Mouse (Mus musculus): Measurements from ENCODE around the gene 1700125H20Rik.

1700125H20Rik gene

GRCm38 (mm10) chr11:85177761-85178160 is 7.6 kb downstream of the 1700125H20Rik start:
- CTCF ChIA-PET, result interaction anchor here in 2 of 4 experiments (0.5 to 0.6 kb wide), 2 partner anchors 59 to 204 kb away, joined by 3 read pairs; no protein-coding TSS in a partner anchor
- POLR2A ChIA-PET, result interaction anchor here in 1 of 4 experiments (0.7 kb wide), 1 partner anchor 716 kb away, joined by 3 read pairs; no protein-coding TSS in a partner anchor

GRCm38 (mm10) chr11:85178413-85178812 is 8.2 kb downstream of the 1700125H20Rik start:
- CTCF ChIA-PET, result interaction anchor here in 1 of 4 experiments (0.5 kb wide), 1 partner anchor 58 kb away, joined by 3 read pairs; no protein-coding TSS in a partner anchor
- POLR2A ChIA-PET, result no interaction called here

GRCm38 (mm10) chr11:85182617-85183283 is 12.5 kb downstream of the 1700125H20Rik start:
- POLR2A ChIA-PET, result interaction anchor here (0.6 to 3.4 kb wide), 55 partner anchors 8 to 1842 kb away, joined by 3 to 26 read pairs (median 4); partner anchors contain the start of genes 1700125H20Rik (in 3 of the 4), Appbp2 (in 3 of the 4), Bcas3 (in 2 of the 4) and Ppm1d (in 2 of the 4)

DNA sequence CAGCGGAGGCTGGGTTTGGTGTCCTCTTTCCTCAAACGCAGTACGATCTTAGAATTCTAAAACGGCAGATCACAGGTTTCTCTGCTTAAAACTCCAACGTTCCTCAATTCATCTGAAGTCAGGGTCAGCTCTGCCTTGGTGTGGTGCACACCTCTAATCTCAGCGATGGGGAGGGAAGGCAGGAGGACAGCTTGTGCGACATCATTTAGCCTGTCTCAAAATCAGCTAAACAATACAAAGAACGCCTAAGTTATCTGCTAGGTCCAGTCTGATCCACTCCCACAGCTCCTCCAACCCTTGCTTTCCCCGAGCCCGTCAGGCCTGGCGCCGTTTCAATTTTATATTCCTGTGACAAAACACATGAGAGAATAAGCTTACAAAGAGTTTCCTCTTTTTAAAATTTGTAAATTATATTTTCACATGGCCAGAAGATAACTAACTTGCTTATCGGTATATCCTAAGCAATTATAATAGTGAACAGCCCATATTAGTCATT is 13.1 kb downstream of the 1700125H20Rik start:
- ChIA-PET CTCF (interaction anchor here (0.6 to 4.8 kb wide), 52 partner anchors 9 to 660 kb away, joined by 3 to 110 read pairs (median 6); partner anchors contain the start of genes 1700125H20Rik (in 4 of the 4), Bcas3 (in 2 of the 4), Mrm1 (in 1 of the 4) and Ppm1d (in 1 of the 4)), POLR2A (interaction anchor here (0.6 to 3.4 kb wide), 54 partner anchors 8 to 1842 kb away, joined by 3 to 26 read pairs (median 4); partner anchors contain the start of genes 1700125H20Rik (in 3 of the 4), Appbp2 (in 3 of the 4), Bcas3 (in 2 of the 4) and Ppm1d (in 2 of the 4))

More at GRCm38 (mm10) chr11:85182617-85183283, 12.5 kb downstream of the 1700125H20Rik start:
- CTCF ChIA-PET, result interaction anchor here (0.6 to 4.8 kb wide), 51 partner anchors 8 to 660 kb away, joined by 3 to 110 read pairs (median 6); partner anchors contain the start of genes 1700125H20Rik (in 4 of the 4), Bcas3 (in 2 of the 4), Mrm1 (in 1 of the 4) and Ppm1d (in 1 of the 4)

GRCm38 (mm10) chr11:85184082-85184481 is 13.9 kb downstream of the 1700125H20Rik start:
- POLR2A ChIA-PET, result interaction anchor here (0.6 to 3.4 kb wide), 30 partner anchors 10 to 269 kb away, joined by 3 to 26 read pairs (median 4); partner anchors contain the start of genes Appbp2 (in 3 of the 4), Bcas3 (in 3 of the 4), 1700125H20Rik (in 2 of the 4) and Ppm1d (in 1 of the 4)
- CTCF ChIA-PET, result interaction anchor here (0.6 to 4.8 kb wide), 53 partner anchors 9 to 659 kb away, joined by 3 to 110 read pairs (median 5); partner anchors contain the start of genes 1700125H20Rik (in 3 of the 4), Znhit3 (in 2 of the 4), Appbp2 (in 1 of the 4) and Bcas3 (in 1 of the 4)

GRCm38 (mm10) chr11:85184839-85185238 is 14.6 kb downstream of the 1700125H20Rik start:
- CTCF ChIA-PET, result interaction anchor here (0.5 to 4.8 kb wide), 53 partner anchors 9 to 658 kb away, joined by 3 to 110 read pairs (median 5); partner anchors contain the start of genes 1700125H20Rik (in 3 of the 4), Znhit3 (in 2 of the 4), Bcas3 (in 1 of the 4) and Mrm1 (in 1 of the 4)
- POLR2A ChIA-PET, result interaction anchor here in 3 of 4 experiments (0.5 to 3.4 kb wide), 27 partner anchors 10 to 1276 kb away, joined by 3 to 26 read pairs (median 4); partner anchors contain the start of genes Appbp2 (in 3 of the 3), Bcas3 (in 3 of the 3), 1700125H20Rik (in 2 of the 3) and Ppm1d (in 1 of the 3)

DNA sequence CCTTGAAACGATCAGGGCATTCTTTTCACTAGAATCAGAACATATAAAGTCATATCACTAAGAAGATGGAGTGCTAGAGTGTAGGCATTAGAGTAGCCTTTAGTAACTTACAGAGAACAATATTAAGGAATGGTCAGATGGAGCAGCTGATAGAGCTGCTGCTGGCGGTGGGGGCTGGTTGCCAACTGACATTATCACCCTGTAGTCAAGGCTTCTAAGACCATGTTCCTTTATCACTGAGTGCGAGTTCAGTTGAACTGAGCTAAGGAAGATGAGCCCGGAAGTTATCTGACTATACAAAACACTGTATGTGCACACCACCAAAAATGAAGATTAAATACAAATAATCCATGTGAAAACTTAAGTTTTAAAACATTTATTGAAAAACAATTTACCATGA is 18.9 kb downstream of the 1700125H20Rik start:
- POLR2A ChIA-PET, result interaction anchor here in 3 of 4 experiments (0.5 to 1.6 kb wide), 7 partner anchors 9 to 111 kb away, joined by 3 to 6 read pairs (median 4); partner anchors contain the start of gene Appbp2 (in 1 of the 3)
- CTCF ChIA-PET, result interaction anchor here (0.5 to 2.5 kb wide), 4 partner anchors 19 to 72 kb away, joined by 3 to 6 read pairs (median 4); partner anchors contain the start of gene 1700125H20Rik (in 1 of the 4)

DNA sequence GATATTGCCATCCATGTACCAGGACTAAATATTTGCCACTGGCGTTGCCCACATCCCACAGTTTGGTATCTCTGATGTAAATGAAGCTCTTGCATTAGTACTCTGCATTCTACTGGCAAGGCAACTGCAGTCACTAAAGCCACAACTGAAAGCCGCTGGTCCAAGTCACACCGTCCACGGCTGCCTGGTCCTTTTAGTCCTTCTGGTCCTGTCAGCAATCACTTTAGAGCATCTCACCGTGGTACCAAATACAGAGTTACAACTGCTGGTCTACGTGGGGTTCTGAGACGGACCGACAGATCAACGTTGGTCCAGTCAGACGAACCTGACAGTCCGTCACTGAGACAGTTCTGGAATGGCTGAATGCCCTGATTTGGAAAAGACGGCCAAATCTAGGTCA is 20.5 kb downstream of the 1700125H20Rik start:
- CTCF ChIA-PET, result interaction anchor here in 1 of 4 experiments (2.5 kb wide), 1 partner anchor 71 kb away, joined by 6 read pairs; no protein-coding TSS in a partner anchor
- POLR2A ChIA-PET, result interaction anchor here in 1 of 4 experiments (1.6 kb wide), 1 partner anchor 44 kb away, joined by 6 read pairs; the partner anchor contains the start of gene Appbp2

DNA sequence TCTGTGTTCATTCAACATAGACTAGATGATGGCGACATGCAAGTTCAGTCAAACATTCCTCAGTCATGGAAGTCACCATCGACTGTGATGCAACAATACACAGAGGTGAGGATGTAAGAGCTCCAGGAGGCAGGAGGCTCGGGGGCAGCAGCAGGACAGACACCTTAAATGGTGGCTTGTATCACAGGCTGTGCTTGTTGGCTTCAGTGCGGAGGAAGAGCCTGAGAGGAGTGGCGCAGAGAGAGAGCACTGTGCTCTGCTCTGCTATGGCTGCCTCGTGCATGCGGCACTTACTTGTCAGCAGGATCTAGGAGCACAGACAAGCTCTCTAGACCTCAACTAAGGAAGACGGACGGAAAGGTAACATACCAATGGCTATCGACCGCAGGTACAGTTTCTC is 24.0 kb downstream of the 1700125H20Rik start:
- ChIA-PET POLR2A (interaction anchor here in 3 of 4 experiments (0.5 to 3.6 kb wide), 12 partner anchors 9 to 104 kb away, joined by 3 to 15 read pairs (median 4); partner anchors contain the start of gene Appbp2 (in 2 of the 3)), CTCF (interaction anchor here in 3 of 4 experiments (0.6 to 3.7 kb wide), 4 partner anchors 10 to 67 kb away, joined by 3 to 17 read pairs (median 8); no protein-coding TSS in a partner anchor)

DNA sequence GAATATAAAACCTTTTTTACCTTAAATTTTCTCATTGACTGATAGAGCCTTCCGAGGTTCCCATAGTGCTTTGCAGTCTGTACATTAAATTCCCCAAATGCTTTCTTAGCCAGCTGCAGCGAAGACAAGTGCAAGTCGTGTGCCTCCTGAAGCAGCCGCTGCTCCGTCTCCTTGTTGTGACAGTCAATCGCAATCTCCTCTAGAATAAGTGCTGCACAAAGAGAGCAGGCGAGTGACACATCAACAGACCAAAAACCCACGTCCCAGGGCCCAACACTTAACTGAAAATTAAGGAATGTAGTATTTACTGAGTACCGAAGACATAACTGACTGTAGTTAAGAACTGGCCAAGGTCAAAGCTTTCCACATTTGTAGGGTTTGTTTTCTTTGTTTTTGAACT is 25.8 kb downstream of the 1700125H20Rik start:
- CTCF ChIA-PET, result interaction anchor here in 1 of 4 experiments (2.0 kb wide), 1 partner anchor 65 kb away, joined by 6 read pairs; no protein-coding TSS in a partner anchor

GRCm38 (mm10) chr11:85198906-85199305 is 28.7 kb downstream of the 1700125H20Rik start:
- ChIA-PET POLR2A (no interaction called here), CTCF (no interaction called here)

More for the DNA sequence above, 25.8 kb downstream of the 1700125H20Rik start:
- POLR2A ChIA-PET, result interaction anchor here in 2 of 4 experiments (0.9 to 3.6 kb wide), 6 partner anchors 8 to 45 kb away, joined by 3 to 15 read pairs (median 4); partner anchors contain the start of gene Appbp2 (in 2 of the 2)

GRCm38 (mm10) chr11:85206231-85206630 is 36.0 kb downstream of the 1700125H20Rik start:
- ChIA-PET CTCF (interaction anchor here in 1 of 4 experiments (0.6 kb wide), 1 partner anchor 133 kb away, joined by 6 read pairs; no protein-coding TSS in a partner anchor), POLR2A (interaction anchor here in 2 of 4 experiments (0.6 to 2.0 kb wide), 5 partner anchors 9 to 105 kb away, joined by 3 to 7 read pairs (median 6); partner anchors contain the start of genes Appbp2 (in 1 of the 2) and Ppm1d (in 1 of the 2))

DNA sequence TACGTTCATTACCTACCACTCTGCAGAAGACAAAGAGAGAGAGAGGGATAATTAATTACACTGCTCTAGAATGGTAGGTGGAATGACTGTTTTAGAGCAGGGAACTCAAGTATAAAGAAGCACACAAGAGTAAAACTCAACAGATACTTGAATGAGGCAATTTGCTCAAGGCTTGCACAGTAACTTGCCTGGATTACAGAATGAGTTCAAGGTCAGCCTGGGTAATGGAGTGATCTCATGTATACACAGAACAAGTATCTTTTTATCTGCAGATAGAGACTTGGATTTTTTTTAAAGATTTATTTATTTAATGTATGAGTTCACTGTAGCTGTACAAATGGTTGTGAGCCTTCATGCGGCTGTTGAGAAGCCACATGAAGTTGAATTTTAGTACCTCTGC is 40.9 kb downstream of the 1700125H20Rik start:
- CTCF ChIA-PET, result interaction anchor here in 1 of 4 experiments (0.6 kb wide), 1 partner anchor 994 kb away, joined by 6 read pairs; no protein-coding TSS in a partner anchor
- POLR2A ChIA-PET, result no interaction called here

DNA sequence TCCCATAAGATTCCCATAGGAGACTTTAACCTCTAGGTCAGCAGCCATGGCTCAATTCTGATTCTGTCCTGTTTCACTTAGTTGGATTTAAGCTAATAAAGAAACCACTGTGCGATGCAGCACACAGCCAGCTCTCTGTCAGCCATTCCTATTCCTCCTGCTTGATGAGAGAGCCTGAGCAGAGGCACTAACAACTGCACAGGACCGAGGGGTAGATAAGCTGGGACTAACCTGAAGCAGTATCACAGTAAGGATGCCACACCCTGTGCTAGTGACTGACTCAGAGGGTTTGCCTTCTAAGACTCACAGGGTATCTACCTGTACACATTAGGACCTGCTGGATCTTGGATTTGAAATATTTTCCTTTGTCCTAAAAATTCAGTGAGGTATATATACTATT is 43.0 kb downstream of the 1700125H20Rik start:
- CTCF ChIA-PET, result no interaction called here

GRCm38 (mm10) chr11:85214679-85215078 is 44.5 kb downstream of the 1700125H20Rik start:
- ChIA-PET POLR2A (interaction anchor here in 3 of 4 experiments (0.6 to 7.4 kb wide), 13 partner anchors 9 to 138 kb away, joined by 3 to 51 read pairs (median 4); partner anchors contain the start of genes Appbp2 (in 2 of the 3) and Bcas3 (in 1 of the 3)), CTCF (no interaction called here)

More for the DNA sequence above, 43.0 kb downstream of the 1700125H20Rik start:
- POLR2A ChIA-PET, result interaction anchor here in 2 of 4 experiments (1.0 to 2.9 kb wide), 4 partner anchors 11 to 35 kb away, joined by 3 to 16 read pairs (median 8); partner anchors contain the start of gene Appbp2 (in 2 of the 2)

- CTCF ChIA-PET, result no interaction called here
- POLR2A ChIA-PET, result interaction anchor here in 2 of 4 experiments (1.2 to 7.4 kb wide), 5 partner anchors 10 to 22 kb away, joined by 3 to 51 read pairs (median 3); partner anchors contain the start of gene Appbp2 (in 2 of the 2)
Measured at GRCm38 (mm10) chr11:85219014-85219413, 48.8 kb downstream of the 1700125H20Rik start.

DNA sequence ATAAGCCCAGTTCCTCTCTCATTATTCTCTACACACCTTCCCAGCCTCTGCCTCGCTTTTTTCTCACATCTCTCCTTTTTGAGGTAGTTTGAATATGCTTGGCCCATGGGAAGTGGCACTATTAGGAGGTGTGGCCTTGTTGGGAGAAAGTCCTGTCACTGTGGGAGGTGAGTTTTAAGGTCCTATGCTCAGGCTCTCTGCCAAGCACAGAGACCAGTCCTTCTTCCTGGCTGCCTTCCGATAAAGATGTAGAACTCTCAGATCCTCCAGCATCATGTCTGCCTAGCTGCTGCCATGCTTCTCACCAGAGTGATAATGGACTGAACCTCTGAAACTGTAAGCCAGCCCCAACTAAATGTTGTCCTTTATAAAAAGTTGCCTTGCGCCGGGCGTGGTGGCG is 52.4 kb downstream of the 1700125H20Rik start:
- POLR2A ChIA-PET, result interaction anchor here in 3 of 4 experiments (1.0 to 6.3 kb wide), 8 partner anchors 8 to 39 kb away, joined by 3 to 53 read pairs (median 16); partner anchors contain the start of gene Appbp2 (in 3 of the 3)
- CTCF ChIA-PET, result interaction anchor here in 3 of 4 experiments (0.6 to 1.1 kb wide), 3 partner anchors 20 to 81 kb away, joined by 3 read pairs; no protein-coding TSS in a partner anchor
